Mouse (Mus musculus): ENCODE results near the gene Kbtbd7. TPM values are rescaled to one million over a fixed set of nuclear protein-coding genes. Genes with fewer than 3 reads are reported as not detected.
A peak's percentile ranks its signal among the peaks of the same experiment; 100 is the strongest.

Gene Kbtbd7
- total and polyA plus RNA-seq, 2 experiments from 2014 or later, result 5.8 to 18.8 TPM

- H3K4me3 ChIP-seq (ENCODE audit: low read depth, low read length), result no peak overlapping the region
- DNase-seq (ENCODE audit: low spot score) (no peak), ATAC-seq (ENCODE audit: insufficient read depth, low read depth) (no peak)
- H3K9ac ChIP-seq (replicated peaks; ENCODE audit: low read depth, low read length), result no peak overlapping the region
- no peaks in the 10 kb centered on the region for H3K27me3 ChIP-seq (ENCODE audit: control insufficient read depth, insufficient read depth, low read length)
- H3K36me3 ChIP-seq (replicated peaks; ENCODE audit: control insufficient read depth, insufficient read depth, low read length), result peaks cover 47% of the 10 kb centered on the region
- no peak overlapping the region for H3K4me2 ChIP-seq (ENCODE audit: low read depth, low read length)
- 85% methylated on average over 1 of the region's 1 CpGs for WGBS
- H3K9me3 ChIP-seq (replicated peaks; ENCODE audit: control insufficient read depth, low read length), result no peaks in the 10 kb centered on the region
- no peaks in the 10 kb centered on the region for H3K4me1 ChIP-seq (ENCODE audit: control insufficient read depth, insufficient read depth)
- no peak overlapping the region for H3K27ac ChIP-seq (ENCODE audit: low read depth)
- no peak for TF ChIP-seq CTCF (IDR thresholded peaks at IDR 0.05; ENCODE audit: low read depth)
- TF ChIP-seq EP300 (IDR thresholded peaks at IDR 0.05; ENCODE audit: low read depth), result no peak
These were observed 34.1 kb downstream of the Kbtbd7 start for GRCm38 (mm10) chr14:79460401-79460800.

GRCm38 (mm10) chr14:79460988-79461387 lies 34.7 kb downstream of the Kbtbd7 start:
- Histone ChIP-seq H3K4me2 (ENCODE audit: low read depth, low read length) (no peak overlapping the region), H3K4me3 (ENCODE audit: low read depth, low read length) (no peak overlapping the region), H3K36me3 (replicated peaks; ENCODE audit: control insufficient read depth, insufficient read depth, low read length) (peaks cover 53% of the 10 kb centered on the region), H3K9ac (replicated peaks; ENCODE audit: low read depth, low read length) (no peak overlapping the region), H3K4me1 (ENCODE audit: control insufficient read depth, insufficient read depth) (no peaks in the 10 kb centered on the region), H3K27ac (ENCODE audit: low read depth) (no peak overlapping the region), H3K27me3 (ENCODE audit: control insufficient read depth, insufficient read depth, low read length) (no peaks in the 10 kb centered on the region), H3K9me3 (replicated peaks; ENCODE audit: control insufficient read depth, low read length) (no peaks in the 10 kb centered on the region)
- TF ChIP-seq EP300 (IDR thresholded peaks at IDR 0.05; ENCODE audit: low read depth) (no peak), CTCF (IDR thresholded peaks at IDR 0.05; ENCODE audit: low read depth) (no peak)
- ATAC-seq (ENCODE audit: insufficient read depth, low read depth) (no peak), DNase-seq (ENCODE audit: low spot score) (no peak)
- WGBS, result 89% methylated on average over 4 of the region's 4 CpGs

DNA sequence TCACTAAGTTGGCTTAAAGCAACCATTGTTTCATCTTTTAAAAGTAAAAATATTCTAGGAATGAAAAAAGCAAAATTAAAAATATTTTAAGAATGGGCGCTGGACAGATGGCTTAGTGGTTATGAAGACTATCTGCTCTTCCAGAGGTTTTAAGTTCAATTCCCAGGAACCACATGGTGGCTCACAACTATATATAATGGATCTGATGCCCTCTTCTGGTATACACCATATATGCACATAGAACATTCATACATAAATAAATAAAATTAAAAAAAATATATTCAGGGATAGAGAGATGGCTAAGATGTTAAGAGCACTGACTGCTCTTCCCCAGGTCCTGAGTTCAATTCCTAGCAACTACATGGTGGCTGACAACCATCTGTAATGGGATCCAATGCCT lies 39.3 kb downstream of the Kbtbd7 start:
- Histone ChIP-seq H3K4me1 (ENCODE audit: control insufficient read depth, insufficient read depth) (no peaks in the 10 kb centered on the region), H3K36me3 (replicated peaks; ENCODE audit: control insufficient read depth, insufficient read depth, low read length) (peaks cover 81% of the 10 kb centered on the region), H3K27ac (ENCODE audit: low read depth) (no peak overlapping the region), H3K9ac (replicated peaks; ENCODE audit: low read depth, low read length) (no peak overlapping the region), H3K4me2 (ENCODE audit: low read depth, low read length) (no peak overlapping the region), H3K4me3 (ENCODE audit: low read depth, low read length) (no peak overlapping the region), H3K27me3 (ENCODE audit: control insufficient read depth, insufficient read depth, low read length) (no peaks in the 10 kb centered on the region), H3K9me3 (replicated peaks; ENCODE audit: control insufficient read depth, low read length) (no peaks in the 10 kb centered on the region)
- TF ChIP-seq CTCF (IDR thresholded peaks at IDR 0.05; ENCODE audit: low read depth) (no peak), EP300 (IDR thresholded peaks at IDR 0.05; ENCODE audit: low read depth) (no peak)
- DNase-seq (ENCODE audit: low spot score) (no peak), ATAC-seq (ENCODE audit: insufficient read depth, low read depth) (no peak)
- WGBS, result 75% methylated on average over 1 of the region's 1 CpGs

DNA sequence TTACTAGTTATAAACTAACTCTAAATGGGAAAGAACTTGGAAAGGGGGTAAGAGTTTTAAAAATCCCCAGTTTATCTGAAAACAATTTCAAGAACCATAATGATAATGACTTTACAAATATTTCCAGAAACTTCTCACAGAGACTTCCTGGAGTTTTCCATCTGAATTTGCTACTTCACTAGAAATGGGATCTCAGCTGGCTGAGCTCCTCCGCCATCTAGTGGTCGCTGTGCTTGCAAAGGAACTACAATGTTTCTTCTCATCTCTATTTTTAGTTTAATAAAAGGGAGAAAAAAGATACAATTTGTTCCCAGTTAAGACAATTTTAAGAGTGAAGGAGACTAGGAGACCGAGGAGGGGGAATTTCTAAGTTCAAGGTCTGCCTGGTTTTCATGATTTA lies 41.3 kb downstream of the Kbtbd7 start:
- TF ChIP-seq EP300 (IDR thresholded peaks at IDR 0.05; ENCODE audit: low read depth) (no peak), CTCF (IDR thresholded peaks at IDR 0.05; ENCODE audit: low read depth) (peak; percentile 80)
- no peaks in the 10 kb centered on the region for H3K9me3 ChIP-seq (replicated peaks; ENCODE audit: control insufficient read depth, low read length)
- H3K27ac ChIP-seq (ENCODE audit: low read depth), result no peak overlapping the region
- ATAC-seq (ENCODE audit: insufficient read depth, low read depth) (no peak), DNase-seq (ENCODE audit: low spot score) (peak; percentile 60)
- no peak overlapping the region for H3K4me2 ChIP-seq (ENCODE audit: low read depth, low read length)
- no peak overlapping the region for H3K9ac ChIP-seq (replicated peaks; ENCODE audit: low read depth, low read length)
- no peaks in the 10 kb centered on the region for H3K27me3 ChIP-seq (ENCODE audit: control insufficient read depth, insufficient read depth, low read length)
- no peaks in the 10 kb centered on the region for H3K4me1 ChIP-seq (ENCODE audit: control insufficient read depth, insufficient read depth)
- WGBS, result 13% methylated on average over 3 of the region's 3 CpGs
- H3K36me3 ChIP-seq (replicated peaks; ENCODE audit: control insufficient read depth, insufficient read depth, low read length), result peaks cover 84% of the 10 kb centered on the region
- H3K4me3 ChIP-seq (ENCODE audit: low read depth, low read length), result no peak overlapping the region

- H3K36me3 ChIP-seq (replicated peaks; ENCODE audit: control insufficient read depth, insufficient read depth, low read length), result peaks cover 78% of the 10 kb centered on the region
- WGBS, result 88% methylated on average over 2 of the region's 2 CpGs
- TF ChIP-seq CTCF (IDR thresholded peaks at IDR 0.05; ENCODE audit: low read depth), result no peak
- no peak for TF ChIP-seq EP300 (IDR thresholded peaks at IDR 0.05; ENCODE audit: low read depth)
These were observed 47.1 kb downstream of the Kbtbd7 start for GRCm38 (mm10) chr14:79473384-79473783.

More at GRCm38 (mm10) chr14:79473384-79473783, 47.1 kb downstream of the Kbtbd7 start:
- no peak for ATAC-seq (ENCODE audit: insufficient read depth, low read depth)
- Histone ChIP-seq H3K4me3 (ENCODE audit: low read depth, low read length) (no peak overlapping the region), H3K4me1 (ENCODE audit: control insufficient read depth, insufficient read depth) (no peaks in the 10 kb centered on the region), H3K4me2 (ENCODE audit: low read depth, low read length) (no peak overlapping the region), H3K9ac (replicated peaks; ENCODE audit: low read depth, low read length) (no peak overlapping the region), H3K27ac (ENCODE audit: low read depth) (no peak overlapping the region), H3K9me3 (replicated peaks; ENCODE audit: control insufficient read depth, low read length) (no peaks in the 10 kb centered on the region), H3K27me3 (ENCODE audit: control insufficient read depth, insufficient read depth, low read length) (no peaks in the 10 kb centered on the region)
- DNase-seq (ENCODE audit: low spot score), result no peak

Other genes starting within 250 kb of the Kbtbd7 start
- gene Zfp957, start 179.1 kb upstream of the Kbtbd7 start, total RNA-seq (2014; rRNA removed; ENCODE audit: low replicate concordance), result not detected in 2 replicates
- not detected in 2 replicates for gene Zfp957, start 179.1 kb upstream of the Kbtbd7 start, polyA plus RNA-seq (2015; fragmentation: Nextera tagmentation; extraction: Ambion mirVana)
- gene Rgcc, start 124.9 kb upstream of the Kbtbd7 start, total RNA-seq (2014; rRNA removed; ENCODE audit: low replicate concordance), result 21.4 and 43.4 TPM in 2 replicates
- gene Rgcc, start 124.9 kb upstream of the Kbtbd7 start, polyA plus RNA-seq (2015; fragmentation: Nextera tagmentation; extraction: Ambion mirVana), result 43.6 and 51.8 TPM in 2 replicates
- 0.81 and 1.6 TPM in 2 replicates for gene Naa16, start 35.7 kb upstream of the Kbtbd7 start, total RNA-seq (2014; rRNA removed; ENCODE audit: low replicate concordance)
- gene Naa16, start 35.7 kb upstream of the Kbtbd7 start, polyA plus RNA-seq (2015; fragmentation: Nextera tagmentation; extraction: Ambion mirVana), result 11.3 and 14.8 TPM in 2 replicates
- gene Mtrf1, start 28.7 kb upstream of the Kbtbd7 start, total RNA-seq (2014; rRNA removed; ENCODE audit: low replicate concordance), result 6.7 and 8.4 TPM in 2 replicates
- 11.4 and 11.9 TPM in 2 replicates for gene Mtrf1, start 28.7 kb upstream of the Kbtbd7 start, polyA plus RNA-seq (2015; fragmentation: Nextera tagmentation; extraction: Ambion mirVana)
- 0.23 and 1.2 TPM in 2 replicates for gene Kbtbd6, start 25.3 kb downstream of the Kbtbd7 start, total RNA-seq (2014; rRNA removed; ENCODE audit: low replicate concordance)
- gene Kbtbd6, start 25.3 kb downstream of the Kbtbd7 start, polyA plus RNA-seq (2015; fragmentation: Nextera tagmentation; extraction: Ambion mirVana), result 0.48 and 0.58 TPM in 2 replicates
- 11.0 and 13.2 TPM in 2 replicates for gene Elf1, start 54.7 kb downstream of the Kbtbd7 start, total RNA-seq (2014; rRNA removed; ENCODE audit: low replicate concordance)
- gene Elf1, start 54.7 kb downstream of the Kbtbd7 start, polyA plus RNA-seq (2015; fragmentation: Nextera tagmentation; extraction: Ambion mirVana), result 7.0 and 7.4 TPM in 2 replicates
- 9.5 and 10.0 TPM in 2 replicates for gene Wbp4, start 55.0 kb downstream of the Kbtbd7 start, total RNA-seq (2014; rRNA removed; ENCODE audit: low replicate concordance)
- gene Wbp4, start 55.0 kb downstream of the Kbtbd7 start, polyA plus RNA-seq (2015; fragmentation: Nextera tagmentation; extraction: Ambion mirVana), result 26.6 and 27.2 TPM in 2 replicates
- 24.8 and 33.1 TPM in 2 replicates for gene Sugt1, start 161.2 kb downstream of the Kbtbd7 start, total RNA-seq (2014; rRNA removed; ENCODE audit: low replicate concordance)
- gene Sugt1, start 161.2 kb downstream of the Kbtbd7 start, polyA plus RNA-seq (2015; fragmentation: Nextera tagmentation; extraction: Ambion mirVana), result 95.5 and 102 TPM in 2 replicates
- gene Cnmd, start 235.7 kb downstream of the Kbtbd7 start, total RNA-seq (2014; rRNA removed; ENCODE audit: low replicate concordance), result not detected in 2 replicates
- gene Cnmd, start 235.7 kb downstream of the Kbtbd7 start, polyA plus RNA-seq (2015; fragmentation: Nextera tagmentation; extraction: Ambion mirVana), result 0.82 and 0.98 TPM in 2 replicates

Measured in heart, postnatal 0 days (tissue).